Mouse (Mus musculus): Measurements from ENCODE around the gene Smarcd1. TPM values are rescaled to one million over a fixed set of nuclear protein-coding genes. Genes with fewer than 3 reads are reported as not detected.
A peak's percentile ranks its signal among the peaks of the same experiment; 100 is the strongest.

Gene Smarcd1
- polyA plus RNA-seq, 1 experiment from 2014 or later, result 96.4 TPM

DNA sequence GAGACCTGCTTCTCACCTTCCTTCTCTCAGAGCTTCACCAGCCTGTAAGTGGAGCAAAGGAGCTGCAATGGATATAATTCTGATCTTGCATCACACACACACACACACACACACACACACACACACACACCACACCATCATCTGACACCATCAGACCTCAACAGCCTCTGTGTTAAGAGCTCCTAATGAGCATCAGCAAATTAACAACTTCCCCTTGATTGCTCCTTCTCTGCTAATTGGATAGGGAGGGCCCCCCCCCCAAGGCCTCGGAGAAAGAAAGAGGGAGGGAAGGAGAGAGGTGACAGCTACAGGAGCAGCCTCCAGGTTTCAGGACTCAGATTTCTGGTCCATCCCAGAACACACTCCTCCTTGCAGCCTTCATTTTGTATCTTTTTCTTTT, 32.5 kb upstream of the Smarcd1 start:
- Histone ChIP-seq H3K4me1 (replicated peaks) (peaks cover 75% of the 10 kb centered on the region), H3K4me2 (peak overlapping the region; percentile 72), H3K27ac (replicated peaks) (peak overlapping the region; percentile 93), H3K4me3 (peak overlapping the region; percentile 81; the same call in 1 of the 2 replicates), H3K36me3 (no peaks in the 10 kb centered on the region), H3K9me3 (no peaks in the 10 kb centered on the region), H3K9ac (no peak overlapping the region), H3K27me3 (no peaks in the 10 kb centered on the region)
- no peak for ATAC-seq (ENCODE audit: low FRiP score, low read depth)
- WGBS, result 0% methylated on average over 1 of the region's 1 CpGs

DNA sequence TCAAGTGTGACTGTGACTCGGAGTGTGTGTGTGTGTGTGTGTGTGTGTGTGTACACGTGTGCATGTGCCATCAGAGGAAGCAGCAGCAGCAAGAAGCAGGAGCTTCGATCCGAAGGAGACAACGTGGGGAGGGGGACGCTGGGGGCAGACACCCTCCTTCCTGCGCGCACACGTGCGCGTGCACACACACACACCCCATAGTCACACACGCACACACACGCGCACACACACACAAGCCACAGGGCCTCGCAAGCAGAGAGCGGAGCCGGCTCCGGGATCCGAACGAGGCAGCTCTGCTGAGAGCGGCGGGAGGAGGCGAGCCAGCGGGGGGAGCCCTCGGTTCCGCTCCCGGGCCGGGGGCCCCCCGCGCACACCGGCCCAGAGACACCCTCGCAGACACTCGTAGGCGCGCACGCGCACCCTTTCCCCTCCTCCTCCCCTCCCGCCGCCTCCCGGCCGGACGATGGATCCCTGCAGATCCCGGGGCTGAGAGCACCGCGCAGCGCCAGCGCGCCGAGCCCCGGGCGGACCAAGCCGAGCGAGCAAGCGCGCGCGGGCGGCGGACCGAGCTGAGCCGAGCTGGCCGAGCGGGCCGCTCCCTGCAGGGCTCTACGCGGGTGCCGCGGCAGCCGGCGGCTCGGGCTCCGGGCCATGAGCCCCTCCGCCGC, 31.6 kb upstream of the Smarcd1 start, which contains the start of gene Asic1:
Gene Asic1 (plus strand): TSS at position 215 of the 668 bp plus-strand sequence.
- Histone ChIP-seq H3K4me2 (peak within 1 kb of the TSS; percentile 72), H3K9ac (peak within 1 kb of the TSS; percentile 93), H3K27ac (replicated peaks) (peak within 1 kb of the TSS; percentile 93), H3K4me1 (replicated peaks) (peaks cover 75% of the 10 kb centered on the region), H3K36me3 (no peaks in the 10 kb centered on the region), H3K9me3 (no peaks in the 10 kb centered on the region), H3K27me3 (no peaks in the 10 kb centered on the region), H3K4me3 (peak within 1 kb of the TSS; percentile 81)
- 2% methylated on average over 31 of the region's 74 CpGs for WGBS
- peak; percentile 66 for ATAC-seq (ENCODE audit: low FRiP score, low read depth)

DNA sequence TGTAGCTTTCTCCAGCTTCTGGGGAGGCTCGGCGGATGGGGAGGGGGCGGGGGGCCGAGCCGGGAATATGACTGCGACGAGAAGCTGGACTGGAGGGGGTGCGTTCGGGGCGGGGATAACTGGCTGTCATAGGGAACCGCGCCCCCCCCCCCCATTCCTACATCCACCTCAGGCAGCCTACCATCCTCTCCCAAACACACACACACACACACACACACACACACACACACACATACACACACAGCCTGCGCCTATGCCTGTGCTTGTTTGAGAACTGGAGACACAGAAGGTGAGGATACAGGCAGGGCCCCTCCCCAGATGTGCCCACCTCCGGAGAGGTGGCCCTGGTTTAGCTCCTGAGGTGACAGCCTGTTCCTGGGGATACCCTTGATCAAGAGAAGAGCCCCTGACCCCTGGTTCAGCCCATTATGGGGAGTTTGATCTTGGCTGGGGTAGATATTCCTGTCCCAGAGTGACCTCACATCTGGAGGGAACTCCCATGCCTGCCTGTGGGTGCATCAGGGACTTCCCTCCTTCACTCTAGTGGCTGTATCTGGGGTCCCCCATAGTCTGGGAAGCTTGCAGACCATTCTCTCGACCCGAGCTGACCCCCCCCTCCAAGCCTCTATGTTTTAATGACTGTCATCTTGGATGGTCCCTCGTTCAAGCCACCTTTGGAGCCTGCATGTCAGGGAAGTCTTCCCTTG, 30.8 kb upstream of the Smarcd1 start:
- Histone ChIP-seq H3K4me3 (peak overlapping the region; percentile 81), H3K27ac (replicated peaks) (peak overlapping the region; percentile 93), H3K27me3 (no peaks in the 10 kb centered on the region), H3K9me3 (no peaks in the 10 kb centered on the region), H3K4me2 (peak overlapping the region; percentile 72), H3K9ac (peak overlapping the region; percentile 93), H3K4me1 (replicated peaks) (peaks cover 75% of the 10 kb centered on the region), H3K36me3 (no peaks in the 10 kb centered on the region)
- WGBS, result 6% methylated on average over 14 of the region's 17 CpGs
- ATAC-seq (ENCODE audit: low FRiP score, low read depth), result peak; percentile 42

DNA sequence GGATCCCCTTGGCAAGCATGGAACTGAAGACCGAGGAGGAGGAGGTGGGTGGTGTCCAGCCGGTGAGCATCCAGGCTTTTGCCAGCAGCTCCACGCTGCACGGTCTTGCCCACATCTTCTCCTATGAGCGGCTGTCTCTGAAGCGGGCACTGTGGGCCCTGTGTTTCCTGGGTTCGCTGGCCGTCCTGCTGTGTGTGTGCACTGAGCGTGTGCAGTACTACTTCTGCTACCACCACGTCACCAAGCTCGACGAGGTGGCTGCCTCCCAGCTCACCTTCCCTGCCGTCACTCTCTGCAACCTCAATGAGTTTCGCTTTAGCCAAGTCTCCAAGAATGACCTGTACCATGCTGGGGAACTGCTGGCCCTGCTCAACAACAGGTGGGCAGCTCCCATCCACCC, 30.1 kb upstream of the Smarcd1 start:
- H3K4me3 ChIP-seq, result peak overlapping the region; percentile 81
- peak overlapping the region; percentile 72 for H3K4me2 ChIP-seq
- no peak for ATAC-seq (ENCODE audit: low FRiP score, low read depth)
- H3K4me1 ChIP-seq (replicated peaks), result peaks cover 75% of the 10 kb centered on the region
- H3K27ac ChIP-seq (replicated peaks), result peak overlapping the region; percentile 93; the same call in 1 of the 2 replicates
- no peaks in the 10 kb centered on the region for H3K9me3 ChIP-seq
- peak overlapping the region; percentile 93 for H3K9ac ChIP-seq
- WGBS, result 63% methylated on average over 14 of the region's 14 CpGs
- no peaks in the 10 kb centered on the region for H3K27me3 ChIP-seq
- no peaks in the 10 kb centered on the region for H3K36me3 ChIP-seq

DNA sequence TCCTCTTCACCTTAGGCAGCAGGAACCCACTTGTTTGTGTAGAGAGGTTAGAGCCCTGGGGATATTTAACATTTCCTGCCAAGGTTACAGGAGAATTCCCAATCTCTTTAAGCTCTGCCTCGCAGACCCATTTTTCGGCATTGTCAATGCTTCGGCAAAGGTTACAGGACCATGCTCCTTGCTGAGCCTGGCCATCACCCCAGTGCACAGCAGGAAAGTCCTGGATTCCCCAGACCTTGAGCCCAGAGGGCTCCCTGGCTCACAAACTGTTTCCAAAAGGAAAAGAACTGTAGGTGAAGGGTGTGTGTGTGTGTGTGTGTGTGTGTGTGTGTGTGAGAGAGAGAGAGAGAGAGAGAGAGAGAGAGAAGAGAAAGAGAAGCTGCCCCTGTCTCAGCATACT, 27.1 kb upstream of the Smarcd1 start:
- ATAC-seq (ENCODE audit: low FRiP score, low read depth), result no peak
- Histone ChIP-seq H3K36me3 (no peaks in the 10 kb centered on the region), H3K4me3 (0 out of 2 replicates have a peak overlapping the region, but pooled peaks have one; percentile 11), H3K9me3 (no peaks in the 10 kb centered on the region), H3K27ac (replicated peaks) (no peak overlapping the region; the same call in 1 of the 2 replicates), H3K4me1 (replicated peaks) (peaks cover 84% of the 10 kb centered on the region), H3K9ac (peak overlapping the region; percentile 22; the same call in 1 of the 2 replicates), H3K27me3 (no peaks in the 10 kb centered on the region), H3K4me2 (peak overlapping the region; percentile 72)
- WGBS, result 74% methylated on average over 3 of the region's 3 CpGs

DNA sequence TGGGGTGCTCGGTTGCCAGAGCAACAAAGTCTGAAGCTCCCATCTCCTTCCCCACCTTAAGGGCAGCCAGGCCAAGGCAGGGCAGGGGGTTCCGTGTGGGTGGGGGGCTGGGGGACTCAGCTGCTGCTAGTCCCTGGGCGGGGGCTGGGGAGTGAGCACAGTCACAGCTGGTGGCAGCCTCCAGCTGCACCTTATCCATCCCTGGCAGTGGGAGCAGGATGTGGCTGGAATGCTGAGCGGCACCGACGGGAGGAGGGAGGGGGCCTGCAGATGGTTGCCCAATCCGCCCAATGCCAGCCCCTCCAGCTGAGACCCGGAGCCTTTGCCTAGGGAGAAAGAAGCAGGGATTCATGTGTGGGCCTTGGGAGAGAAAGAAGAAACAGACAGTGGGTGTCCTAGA, 24.8 kb upstream of the Smarcd1 start:
- ATAC-seq (ENCODE audit: low FRiP score, low read depth), result peak; percentile 62
- Histone ChIP-seq H3K4me3 (0 out of 2 replicates have a peak overlapping the region, but pooled peaks have one; percentile 3), H3K9ac (0 out of 2 replicates have a peak overlapping the region, but pooled peaks have one; percentile 15)

DNA sequence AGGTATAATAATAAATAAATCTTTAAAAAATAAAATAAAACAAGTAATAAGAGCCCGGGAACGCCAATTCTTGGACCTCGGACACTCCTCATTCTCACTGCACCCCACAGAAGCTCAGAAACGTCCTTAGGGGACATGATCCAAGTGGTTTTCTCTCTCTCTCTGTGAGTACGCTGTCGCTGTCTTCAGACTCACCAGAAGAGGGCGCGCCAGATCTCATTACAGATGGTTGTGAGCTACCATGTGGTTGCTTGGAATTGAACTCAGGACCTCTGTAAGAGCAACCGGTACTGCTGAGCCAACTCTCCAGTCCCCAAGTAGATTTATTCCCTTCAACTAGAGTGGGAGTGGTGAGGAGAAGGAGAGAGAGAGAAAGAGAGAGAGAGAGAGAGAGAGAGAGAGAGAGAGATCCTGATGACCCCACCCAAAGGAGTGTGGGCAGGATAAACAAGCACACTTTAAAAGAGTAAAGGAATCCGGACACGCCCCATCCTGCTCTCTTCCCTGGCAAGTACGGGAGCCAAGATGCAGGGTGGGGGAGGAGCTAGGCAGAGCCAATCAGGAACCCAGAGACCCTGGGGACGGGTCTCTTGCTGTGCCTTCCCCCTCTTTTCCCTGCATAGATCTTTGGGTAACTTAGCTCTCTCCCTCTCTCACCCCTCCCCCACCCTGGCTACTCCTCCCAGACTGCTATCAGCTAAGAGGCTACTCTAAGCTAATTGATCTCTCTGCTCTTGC, 23.7 kb upstream of the Smarcd1 start:
- peaks cover 3% of the 10 kb centered on the region; the same call in 1 of the 2 replicates for H3K36me3 ChIP-seq
- no peak overlapping the region for H3K4me3 ChIP-seq
- no peaks in the 10 kb centered on the region for H3K27me3 ChIP-seq
- 20% methylated on average over 13 of the region's 13 CpGs for WGBS
- no peak for ATAC-seq (ENCODE audit: low FRiP score, low read depth)
- peaks cover 61% of the 10 kb centered on the region for H3K4me1 ChIP-seq (replicated peaks)
- no peak overlapping the region for H3K27ac ChIP-seq (replicated peaks)
- H3K9me3 ChIP-seq, result no peaks in the 10 kb centered on the region
- peak overlapping the region; percentile 10 for H3K4me2 ChIP-seq
- H3K9ac ChIP-seq, result no peak overlapping the region

More for the DNA sequence above, 24.8 kb upstream of the Smarcd1 start:
- 20% methylated on average over 8 of the region's 8 CpGs for WGBS
- peak overlapping the region; percentile 72 for H3K4me2 ChIP-seq
- peak overlapping the region; percentile 73 for H3K27ac ChIP-seq (replicated peaks)
- H3K36me3 ChIP-seq, result no peaks in the 10 kb centered on the region
- H3K27me3 ChIP-seq, result no peaks in the 10 kb centered on the region
- no peaks in the 10 kb centered on the region for H3K9me3 ChIP-seq
- H3K4me1 ChIP-seq (replicated peaks), result peaks cover 70% of the 10 kb centered on the region

DNA sequence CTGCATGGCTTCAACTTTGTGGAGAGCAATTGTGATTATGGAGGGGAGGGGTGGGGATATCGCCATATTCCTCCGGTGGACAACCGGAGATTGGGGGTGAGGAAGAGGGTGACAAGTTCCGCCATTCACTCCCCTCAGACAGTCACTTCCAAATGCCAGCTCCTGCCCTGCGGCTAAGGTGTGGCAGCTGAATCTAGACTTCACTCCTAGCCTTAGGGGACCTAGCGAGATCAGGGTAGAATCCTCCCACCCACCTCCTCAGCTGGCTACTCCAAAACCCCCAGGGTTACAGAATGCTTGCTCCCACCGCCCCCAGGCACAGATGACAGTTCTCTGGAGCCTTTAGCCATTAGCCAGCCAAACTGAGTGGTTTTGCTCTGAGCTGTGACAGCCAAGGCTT, 22.9 kb upstream of the Smarcd1 start:
- no peak overlapping the region for H3K27ac ChIP-seq (replicated peaks)
- H3K4me1 ChIP-seq (replicated peaks), result peaks cover 53% of the 10 kb centered on the region
- no peaks in the 10 kb centered on the region for H3K9me3 ChIP-seq
- no peak overlapping the region for H3K4me3 ChIP-seq
- no peak overlapping the region for H3K9ac ChIP-seq
- H3K36me3 ChIP-seq, result peaks cover 7% of the 10 kb centered on the region; the same call in 1 of the 2 replicates
- 71% methylated on average over 7 of the region's 7 CpGs for WGBS
- no peak for ATAC-seq (ENCODE audit: low FRiP score, low read depth)
- H3K4me2 ChIP-seq, result no peak overlapping the region
- H3K27me3 ChIP-seq, result no peaks in the 10 kb centered on the region

DNA sequence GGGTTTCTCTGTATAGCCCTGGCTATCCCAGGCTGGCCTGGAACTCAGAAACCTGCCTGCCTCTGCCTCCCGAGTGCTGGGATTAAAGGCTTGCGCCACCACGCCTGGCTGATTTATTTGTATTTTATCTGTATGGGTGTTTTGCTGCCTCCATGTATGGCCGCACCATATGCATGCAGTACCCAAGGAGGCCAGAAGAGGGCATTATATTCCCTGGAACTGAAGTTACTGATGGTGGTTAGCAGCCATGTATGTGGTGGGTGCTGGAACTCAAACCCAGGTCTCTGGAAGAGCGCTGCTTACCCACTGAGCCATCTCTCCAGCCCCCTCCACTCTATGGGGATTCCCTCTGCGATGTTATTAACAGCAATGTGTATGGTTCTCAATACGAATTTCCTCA, 19.0 kb upstream of the Smarcd1 start:
- no peak overlapping the region for H3K9ac ChIP-seq
- no peak overlapping the region for H3K4me3 ChIP-seq
- H3K9me3 ChIP-seq, result no peaks in the 10 kb centered on the region
- H3K4me2 ChIP-seq, result no peak overlapping the region
- H3K27ac ChIP-seq (replicated peaks), result no peak overlapping the region
- peaks cover 16% of the 10 kb centered on the region for H3K4me1 ChIP-seq (replicated peaks)
- H3K36me3 ChIP-seq, result peaks cover 19% of the 10 kb centered on the region; the same call in 1 of the 2 replicates
- no peaks in the 10 kb centered on the region for H3K27me3 ChIP-seq
- 94% methylated on average over 7 of the region's 7 CpGs for WGBS
- ATAC-seq (ENCODE audit: low FRiP score, low read depth), result no peak

DNA sequence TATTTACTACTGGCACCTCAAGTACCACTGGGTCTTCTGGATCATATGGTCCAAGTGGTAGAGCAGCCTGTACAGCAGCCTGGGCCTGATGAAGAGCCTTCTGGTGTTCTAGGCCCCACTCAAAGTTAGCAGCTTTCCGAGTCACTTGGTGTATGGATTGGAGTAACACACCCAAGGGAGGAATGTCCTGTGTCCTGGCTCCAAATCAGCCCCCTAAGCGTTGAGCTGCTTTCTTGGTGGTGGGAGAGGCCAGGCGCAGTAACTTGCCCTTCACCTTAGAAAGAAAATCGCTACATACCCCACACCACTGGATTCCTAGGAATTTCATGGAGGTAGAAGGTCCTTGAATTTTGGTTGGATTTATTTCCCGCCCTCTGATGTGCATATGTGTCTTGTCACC, 17.8 kb upstream of the Smarcd1 start:
- WGBS, result 92% methylated on average over 5 of the region's 5 CpGs
- H3K9me3 ChIP-seq, result no peaks in the 10 kb centered on the region
- H3K36me3 ChIP-seq, result peaks cover 19% of the 10 kb centered on the region; the same call in 1 of the 2 replicates
- no peaks in the 10 kb centered on the region for H3K27me3 ChIP-seq
- ATAC-seq (ENCODE audit: low FRiP score, low read depth), result no peak
- no peak overlapping the region for H3K27ac ChIP-seq (replicated peaks)
- no peak overlapping the region for H3K9ac ChIP-seq
- H3K4me3 ChIP-seq, result no peak overlapping the region
- peaks cover 8% of the 10 kb centered on the region; the same call in 1 of the 2 replicates for H3K4me1 ChIP-seq (replicated peaks)
- H3K4me2 ChIP-seq, result no peak overlapping the region

DNA sequence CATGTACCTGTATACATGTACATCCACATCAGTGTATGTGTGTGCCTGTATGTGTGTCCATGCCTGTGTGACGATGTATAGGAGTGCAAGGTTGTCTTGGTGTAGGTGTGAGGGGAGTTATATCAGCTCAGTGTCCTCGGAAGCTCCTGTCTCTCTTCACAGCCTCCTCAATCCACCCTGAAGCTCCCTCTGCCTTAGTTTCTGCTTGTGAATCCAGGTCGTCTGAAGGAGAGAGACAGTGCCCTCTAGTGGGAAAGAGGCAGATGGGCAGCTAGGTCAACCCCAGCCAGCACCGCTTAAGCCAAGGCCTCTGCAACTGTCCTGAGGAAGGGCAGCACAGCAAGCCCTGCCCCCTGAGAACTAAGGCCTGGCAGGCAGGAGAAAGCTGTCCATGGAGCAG, 13.2 kb upstream of the Smarcd1 start:
- no peak overlapping the region for H3K4me2 ChIP-seq
- 0 out of 2 replicates have a peak, but pooled peaks cover 15% of the 10 kb centered on the region for H3K36me3 ChIP-seq
- no peak overlapping the region for H3K4me3 ChIP-seq
- H3K27me3 ChIP-seq, result no peaks in the 10 kb centered on the region
- no peaks in the 10 kb centered on the region for H3K9me3 ChIP-seq
- 11% methylated on average over 4 of the region's 4 CpGs for WGBS
- peaks cover 19% of the 10 kb centered on the region; the same call in 1 of the 2 replicates for H3K4me1 ChIP-seq (replicated peaks)
- no peak overlapping the region for H3K9ac ChIP-seq
- peak overlapping the region; percentile 26; the same call in 1 of the 2 replicates for H3K27ac ChIP-seq (replicated peaks)
- peak; percentile 63 for ATAC-seq (ENCODE audit: low FRiP score, low read depth)
